Mouse (Mus musculus): ENCODE data around the gene Plxna4. TPM values are rescaled to one million over a fixed set of nuclear protein-coding genes. Genes with fewer than 3 reads are reported as not detected.

Gene Plxna4
- total RNA-seq, 2 experiments from 2014 or later: 6.3 to 10.3 TPM

DNA sequence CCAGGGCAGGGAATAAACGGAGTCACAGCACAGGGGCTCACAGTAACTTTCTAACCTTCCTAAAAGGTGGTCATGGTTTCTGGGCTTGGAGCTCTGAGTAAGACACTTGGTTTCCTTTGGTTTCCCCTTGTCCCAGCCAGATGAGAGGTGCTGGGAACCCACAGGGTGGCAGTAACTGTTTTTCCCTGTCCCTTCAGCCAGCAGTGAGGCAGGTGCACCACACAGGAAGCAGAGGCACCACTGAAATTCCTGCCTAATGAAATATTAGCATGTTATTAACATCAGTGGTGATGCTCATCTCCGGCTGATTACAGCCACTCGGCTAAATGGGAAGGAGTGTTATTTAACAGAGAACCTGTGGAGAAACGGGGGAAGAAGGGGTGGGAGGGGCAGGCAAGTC is 428.1 kb downstream of the Plxna4 start:
- no peak for DNase-seq

DNA sequence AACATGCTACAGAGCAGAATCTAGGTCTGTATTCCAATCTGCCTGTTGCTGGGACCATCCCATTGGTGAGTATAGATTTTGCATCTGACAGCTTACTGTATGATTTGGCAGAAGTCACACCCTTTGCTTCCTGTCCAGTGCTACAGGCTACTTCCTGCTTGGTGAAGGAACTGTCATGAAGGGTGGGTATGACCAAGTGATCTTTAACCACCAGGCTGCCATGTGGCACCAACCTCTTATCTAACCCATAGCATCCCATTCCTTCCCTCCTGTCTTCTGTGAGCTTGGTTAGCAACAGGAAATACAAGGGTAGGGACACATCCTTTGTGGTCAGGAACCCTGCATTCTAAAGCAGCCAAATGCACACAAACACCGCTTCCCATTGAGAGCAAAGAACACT is 429.6 kb downstream of the Plxna4 start:
- DNase-seq: no peak

DNA sequence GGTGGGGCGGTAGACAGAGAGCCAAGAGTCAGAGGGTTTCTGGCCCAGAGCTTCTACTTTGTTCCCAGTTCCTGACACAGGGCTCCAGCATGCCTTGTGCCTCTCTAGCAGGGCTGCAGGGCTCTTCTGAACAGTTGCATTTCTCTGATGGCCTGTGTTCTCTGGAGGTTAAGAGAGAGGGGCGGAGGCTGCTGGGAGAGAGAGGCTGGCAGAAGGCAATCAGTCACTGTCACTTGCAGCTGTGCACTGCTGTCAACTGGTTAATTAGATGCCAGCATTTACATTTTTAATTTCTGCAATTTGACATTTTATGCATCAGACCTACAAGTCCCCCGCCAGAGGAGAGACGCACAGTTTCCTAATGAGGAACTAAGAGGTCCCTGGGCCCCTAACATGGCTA is 434.8 kb downstream of the Plxna4 start:
- no peak for DNase-seq

DNA sequence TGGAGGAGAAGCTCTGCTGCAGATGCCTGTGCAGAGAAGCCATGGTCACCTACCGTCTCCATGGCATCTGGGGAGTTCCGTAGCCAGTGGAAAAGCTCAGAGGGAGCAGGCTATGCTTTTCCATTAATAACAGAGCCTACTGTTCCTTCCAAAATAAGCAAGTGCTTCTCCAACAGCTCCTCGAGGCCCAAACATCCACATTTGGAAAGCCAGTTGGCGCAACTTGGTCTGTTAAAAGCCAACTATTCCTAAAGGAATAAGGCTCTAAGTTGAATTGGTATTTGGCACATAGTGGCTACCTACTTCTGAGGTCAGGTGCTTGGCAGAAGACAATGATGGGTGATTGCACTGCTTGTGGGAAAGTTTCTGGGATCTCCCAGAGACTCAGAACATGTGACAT is 437.2 kb downstream of the Plxna4 start:
- peak; percentile 8 for DNase-seq

DNA sequence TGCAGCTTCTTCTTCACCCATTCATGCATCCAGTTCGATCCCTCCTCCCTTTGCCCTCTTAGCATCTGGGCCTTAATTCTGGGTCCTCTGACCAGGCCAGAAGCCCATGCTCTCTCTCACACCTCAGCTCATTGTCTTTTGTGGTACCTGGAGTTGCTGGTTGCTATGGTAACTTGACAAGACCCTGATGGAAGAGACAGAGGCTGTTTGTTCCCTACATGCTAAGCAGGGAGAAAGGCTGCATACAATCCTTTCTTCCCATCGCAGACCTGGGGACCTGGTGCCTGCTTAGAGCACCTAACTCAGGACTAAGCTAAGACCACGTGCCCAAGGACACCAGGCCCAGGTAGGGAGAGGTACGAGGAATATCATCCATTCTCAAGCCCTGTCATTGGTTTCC is 443.2 kb downstream of the Plxna4 start:
- no peak for DNase-seq

DNA sequence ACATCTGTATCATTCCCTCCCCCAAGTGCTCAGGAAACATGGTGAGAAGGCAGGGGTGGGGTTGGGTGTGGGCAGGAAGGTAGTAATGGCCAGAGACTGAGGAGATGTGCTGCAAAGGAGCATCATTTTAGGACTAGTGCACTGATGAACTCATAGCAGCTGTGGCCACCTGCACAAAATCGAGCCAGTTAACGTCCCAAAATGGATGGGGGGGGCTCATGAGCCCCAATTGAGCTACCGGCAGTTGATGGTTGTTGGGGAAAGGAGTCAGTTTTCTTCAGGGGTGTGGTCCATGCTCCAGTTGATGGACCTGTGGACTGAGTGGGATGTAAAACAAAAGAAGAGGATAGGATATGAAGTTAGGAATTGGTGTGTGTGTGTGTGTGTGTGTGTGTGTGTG is 448.5 kb downstream of the Plxna4 start:
- DNase-seq: no peak

DNA sequence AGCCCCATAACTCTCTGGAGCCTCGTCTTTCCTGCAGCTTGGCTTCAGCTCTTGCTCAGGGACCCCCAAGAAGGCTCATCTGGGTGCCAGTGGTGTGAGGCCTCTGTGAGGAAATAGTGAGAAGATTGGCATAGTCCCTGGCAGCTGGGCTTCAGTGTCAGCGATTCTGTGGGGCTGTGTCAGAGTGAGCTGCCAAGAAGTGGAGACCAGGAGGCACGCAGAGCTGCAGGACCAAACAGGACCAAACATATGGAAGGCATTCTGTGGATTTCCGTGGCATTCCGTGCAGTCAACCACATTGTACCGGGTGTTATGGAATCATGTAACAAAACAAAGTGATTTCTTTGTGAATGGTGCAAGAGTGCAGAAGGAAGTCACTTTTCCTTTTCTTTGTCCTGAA is 461.1 kb downstream of the Plxna4 start:
- no peak for DNase-seq

DNA sequence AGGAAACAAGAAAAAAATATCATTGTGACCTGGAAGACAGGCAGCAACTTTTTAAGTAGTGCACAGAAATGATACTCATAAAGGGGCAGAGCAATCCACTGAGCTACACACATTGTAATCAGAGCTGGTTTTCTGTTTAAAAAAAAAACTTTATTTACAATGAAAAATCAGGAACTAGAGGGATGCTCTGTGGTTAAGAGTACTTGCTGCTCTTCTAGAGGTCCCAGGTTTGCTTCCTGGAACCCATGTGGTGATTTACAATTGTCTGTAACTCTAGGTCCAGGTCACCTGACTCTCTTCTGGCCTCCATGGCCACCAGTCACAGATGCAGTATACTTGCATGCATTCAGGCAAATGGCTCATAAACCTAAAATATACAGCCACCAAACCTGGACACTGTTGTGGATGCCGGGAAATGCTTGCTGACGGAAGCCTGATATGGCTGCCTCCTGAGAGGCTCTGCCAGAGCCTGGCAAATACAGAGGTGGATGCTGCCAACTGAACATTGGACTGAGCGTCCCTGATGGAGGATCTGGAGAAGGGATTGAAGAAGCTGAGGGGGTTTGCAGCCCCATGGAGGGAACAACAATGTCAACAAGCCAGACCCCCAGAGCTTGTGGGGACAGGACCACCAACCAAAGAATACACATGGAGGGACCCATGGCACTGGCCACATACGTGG is 465.3 kb downstream of the Plxna4 start:
- no peak for DNase-seq

DNA sequence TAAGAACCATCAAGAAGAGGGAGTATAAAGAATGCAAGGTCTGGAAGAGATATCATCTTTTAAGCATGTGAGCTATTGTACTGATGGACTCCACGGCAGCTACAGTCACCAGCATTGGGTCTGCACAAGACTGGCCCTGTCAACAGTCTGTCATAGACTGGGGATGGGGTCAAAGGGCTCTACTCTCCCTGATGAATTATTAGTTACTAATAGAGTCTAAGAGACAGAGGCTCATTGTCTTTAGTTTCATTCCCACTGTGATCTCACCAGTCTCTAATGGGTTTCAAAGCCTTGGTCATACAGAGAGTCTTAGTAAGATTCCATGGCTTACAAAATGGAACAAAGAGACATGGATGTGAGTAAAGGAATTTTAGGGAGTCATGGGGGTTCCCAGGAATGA is 467.1 kb downstream of the Plxna4 start:
- DNase-seq: no peak

DNA sequence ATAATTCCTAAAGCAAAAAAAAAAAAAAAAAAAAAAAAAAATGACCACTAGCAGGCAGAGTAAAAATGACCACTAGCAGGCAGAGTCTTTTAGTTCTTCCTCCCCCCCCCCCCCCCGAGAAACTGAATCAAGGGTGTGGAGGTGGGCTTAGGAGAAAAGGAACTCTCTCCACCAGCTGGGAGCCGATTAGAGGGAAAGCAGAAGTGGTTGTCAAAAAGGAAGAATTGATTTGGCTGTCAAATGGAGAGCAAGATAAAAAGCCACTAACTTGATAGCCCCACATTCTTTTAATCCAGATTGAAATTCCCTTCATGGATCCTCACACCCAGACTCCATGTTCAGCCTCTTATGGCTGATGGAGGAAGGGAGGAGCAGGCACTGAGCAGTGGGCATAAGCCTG is 478.8 kb downstream of the Plxna4 start:
- no peak for DNase-seq

DNA sequence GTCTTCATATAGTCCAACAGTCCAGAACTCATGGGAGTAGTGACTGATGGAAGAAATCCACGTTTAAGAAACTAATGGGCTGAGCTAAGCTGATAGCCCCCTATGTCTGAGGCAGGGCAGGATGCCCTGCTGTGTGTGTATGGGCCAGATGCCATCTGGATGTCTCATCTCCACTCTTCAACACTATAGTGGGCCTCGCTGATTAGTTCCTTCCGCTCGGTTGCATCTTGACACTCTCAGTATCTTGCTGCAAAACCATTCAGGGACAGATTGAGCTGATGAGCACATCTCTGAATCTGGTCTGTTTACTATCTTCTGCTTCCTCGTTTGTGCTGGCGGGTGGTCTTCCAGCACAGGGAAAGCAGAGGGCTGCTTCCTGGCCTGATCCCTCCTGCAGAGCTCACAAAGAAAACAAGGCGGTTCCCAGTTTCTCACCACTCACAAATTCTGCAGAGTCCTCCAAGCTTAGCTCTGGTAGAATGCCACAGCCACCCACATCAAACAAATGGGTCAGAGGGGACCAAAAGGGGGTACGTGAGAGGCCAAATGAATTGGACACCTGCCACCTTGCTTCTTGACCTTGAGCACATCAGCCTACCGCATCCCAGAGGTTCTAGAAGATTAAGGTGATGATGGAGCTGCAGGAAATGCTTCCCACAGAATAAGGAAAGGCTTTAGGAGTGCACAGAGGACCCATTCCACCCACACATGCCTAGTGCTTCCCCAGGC is 482.3 kb downstream of the Plxna4 start:
- DNase-seq: no peak

All from adrenal gland, postnatal 10 days (tissue).